Mouse (Mus musculus): ENCODE results near the gene Mmp28.

The Mmp28 gene

DNA sequence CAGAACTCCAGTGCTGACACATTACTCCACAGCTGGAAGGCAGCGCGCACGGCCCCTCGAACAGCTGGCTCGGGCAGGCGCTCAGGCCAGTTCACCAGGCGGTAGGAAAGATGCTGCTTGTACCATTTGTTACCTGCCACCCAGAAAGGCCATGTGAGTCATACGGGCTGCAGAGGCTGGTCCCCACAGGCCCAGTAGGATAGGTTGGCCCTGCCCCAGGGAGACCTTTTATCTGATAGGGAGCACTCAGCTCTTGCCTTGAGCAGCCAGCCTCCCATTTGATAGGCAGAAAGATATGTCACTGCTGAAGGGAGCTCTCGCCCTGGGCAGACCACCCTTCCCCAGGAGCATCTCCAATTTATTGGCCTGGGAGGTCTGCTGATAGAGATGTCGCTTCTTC is 15.3 kb downstream of the Mmp28 start:
- no peak for DNase-seq (ENCODE audit: low spot score)

DNA sequence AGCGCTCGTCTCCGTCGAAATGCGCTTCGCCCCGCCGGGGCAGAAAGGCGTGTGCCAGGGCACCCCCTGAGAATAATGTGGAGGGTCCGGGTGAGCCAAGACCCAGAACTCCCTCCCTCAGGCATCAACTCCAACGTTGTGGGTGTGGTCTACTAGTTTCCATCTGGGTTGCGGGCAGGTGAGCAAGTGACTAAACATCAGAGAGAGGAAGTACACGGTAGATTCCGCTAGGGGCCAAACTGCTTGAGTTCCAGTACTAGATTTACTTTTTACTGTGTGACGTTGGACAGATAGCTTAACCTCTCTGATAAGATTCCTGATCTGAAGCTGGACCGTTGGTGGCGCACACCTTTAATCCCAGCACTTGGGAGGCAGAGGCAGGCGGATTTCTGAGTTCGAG is 17.9 kb downstream of the Mmp28 start:
- no peak for DNase-seq (ENCODE audit: low spot score)

DNA sequence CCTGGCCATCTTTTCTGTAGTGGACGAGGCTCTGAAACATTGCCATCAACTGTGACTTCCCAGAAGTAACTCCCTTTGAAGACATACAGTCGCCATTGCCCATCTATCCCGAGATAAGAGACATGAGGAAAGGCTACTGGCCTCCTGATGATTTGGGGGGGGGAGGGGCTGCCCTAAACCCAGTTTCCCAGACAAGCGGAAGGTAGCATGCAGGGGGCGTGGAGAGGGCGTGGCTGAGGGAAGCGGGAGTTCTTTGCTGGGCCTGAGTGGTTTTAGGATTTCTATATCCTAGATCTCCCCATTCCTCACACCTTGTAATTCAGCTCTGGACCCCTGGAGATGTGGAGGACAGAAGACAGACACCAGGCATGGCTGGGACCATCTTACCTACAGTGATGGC is 19.0 kb downstream of the Mmp28 start:
- DNase-seq (ENCODE audit: low spot score), result no peak

DNA sequence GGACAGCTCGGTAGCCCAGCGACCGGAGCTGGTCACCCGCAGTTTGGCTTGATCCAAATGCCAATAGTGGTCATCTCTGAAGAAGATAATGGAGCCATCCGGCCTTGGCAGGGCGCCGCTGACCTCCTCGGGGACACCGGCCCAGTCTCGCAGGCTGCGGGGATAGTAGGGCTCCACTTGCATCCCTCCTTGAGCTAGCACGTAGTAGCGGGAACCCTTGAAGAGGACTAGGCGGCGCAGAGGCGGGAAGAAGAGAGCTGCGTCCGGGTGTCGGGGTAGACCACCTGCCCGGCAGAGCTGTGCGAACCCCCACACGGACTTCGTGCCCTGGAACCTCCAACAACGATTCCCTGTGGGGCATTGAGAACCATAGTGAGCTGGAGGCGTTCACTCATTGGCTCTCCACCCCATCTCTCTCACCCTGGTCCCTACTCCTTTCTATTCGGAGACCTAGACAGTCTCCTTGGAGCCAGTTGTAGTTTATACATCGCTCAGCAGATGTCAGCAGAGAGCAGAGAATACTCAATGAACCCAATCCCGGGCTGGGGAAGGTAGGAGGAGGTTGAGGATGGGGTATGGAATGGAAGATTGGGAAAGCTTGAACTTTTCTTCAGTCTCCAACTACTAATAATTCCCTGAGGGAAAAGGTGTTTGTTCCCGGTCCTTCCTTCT is 20.1 kb downstream of the Mmp28 start:
- DNase-seq (ENCODE audit: low spot score), result peak; percentile 57

DNA sequence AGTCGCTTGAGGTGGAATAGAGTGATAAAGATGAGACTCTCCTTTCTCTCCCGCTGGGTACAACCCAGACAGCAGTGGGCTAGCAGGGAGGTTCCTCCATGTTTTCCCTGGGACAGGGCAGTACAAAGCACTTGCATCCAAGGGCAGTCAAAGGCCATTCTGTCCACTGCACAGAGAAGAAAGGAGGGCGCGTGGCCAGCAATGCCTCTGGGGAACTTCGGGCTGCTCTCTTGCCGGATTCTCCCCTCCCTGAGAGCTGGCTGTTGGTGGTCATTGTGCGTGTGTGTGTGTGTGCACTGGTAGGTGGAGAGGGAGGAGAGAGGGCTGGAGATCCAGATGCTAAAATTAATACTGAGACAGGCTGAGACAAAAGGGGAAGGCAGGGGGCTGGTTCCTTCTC is 21.6 kb downstream of the Mmp28 start:
- DNase-seq (ENCODE audit: low spot score), result no peak

DNA sequence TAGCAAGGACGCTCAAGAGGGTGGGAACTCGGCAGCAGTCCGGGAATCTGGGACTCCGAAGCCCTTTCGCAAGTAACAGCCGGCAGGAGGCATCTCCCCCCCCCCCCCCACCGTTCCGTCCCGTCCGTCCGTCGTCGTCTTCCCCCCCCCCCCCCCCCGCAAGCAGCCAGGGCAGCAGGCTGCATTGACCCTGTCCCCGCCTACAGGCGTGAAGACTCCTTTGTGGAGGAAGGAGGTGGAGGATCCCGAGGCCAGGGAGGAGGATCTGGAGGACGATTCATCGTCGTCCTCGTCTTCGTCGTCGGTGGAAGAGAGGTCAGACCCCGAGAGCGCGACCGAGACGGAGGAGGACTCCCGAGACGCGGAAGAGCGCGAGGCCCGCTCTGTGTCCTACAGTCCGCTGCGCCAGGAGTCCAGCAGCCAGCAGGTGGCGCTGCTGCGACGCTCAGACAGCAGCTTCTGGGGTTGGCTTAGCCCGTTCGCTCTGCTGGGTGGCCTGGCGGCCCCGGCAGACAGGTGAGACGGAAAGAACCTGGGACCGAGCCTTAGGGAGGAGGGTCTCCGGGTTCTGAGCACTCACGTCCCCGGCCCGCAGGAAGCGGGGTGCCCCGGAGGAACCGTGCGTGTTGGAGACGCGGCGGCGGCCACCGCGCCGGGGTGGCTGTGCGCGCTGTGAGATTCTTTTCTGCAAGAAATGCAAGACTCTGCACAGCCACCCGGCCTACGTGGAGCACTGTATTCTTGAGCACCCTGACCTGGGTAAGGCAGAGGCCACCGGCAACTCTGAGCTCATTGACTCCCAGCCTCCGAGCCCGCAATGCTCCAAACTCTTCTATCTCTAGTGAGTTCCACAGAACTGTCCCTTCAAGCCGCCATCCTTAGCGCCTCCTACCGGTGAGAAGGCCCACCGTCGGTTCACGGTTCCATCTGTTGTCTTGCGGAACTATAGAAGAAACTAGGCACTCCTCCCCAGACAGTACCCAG is 22.5 kb downstream of the Mmp28 start:
- DNase-seq (ENCODE audit: low spot score), result peak; percentile 89

DNA sequence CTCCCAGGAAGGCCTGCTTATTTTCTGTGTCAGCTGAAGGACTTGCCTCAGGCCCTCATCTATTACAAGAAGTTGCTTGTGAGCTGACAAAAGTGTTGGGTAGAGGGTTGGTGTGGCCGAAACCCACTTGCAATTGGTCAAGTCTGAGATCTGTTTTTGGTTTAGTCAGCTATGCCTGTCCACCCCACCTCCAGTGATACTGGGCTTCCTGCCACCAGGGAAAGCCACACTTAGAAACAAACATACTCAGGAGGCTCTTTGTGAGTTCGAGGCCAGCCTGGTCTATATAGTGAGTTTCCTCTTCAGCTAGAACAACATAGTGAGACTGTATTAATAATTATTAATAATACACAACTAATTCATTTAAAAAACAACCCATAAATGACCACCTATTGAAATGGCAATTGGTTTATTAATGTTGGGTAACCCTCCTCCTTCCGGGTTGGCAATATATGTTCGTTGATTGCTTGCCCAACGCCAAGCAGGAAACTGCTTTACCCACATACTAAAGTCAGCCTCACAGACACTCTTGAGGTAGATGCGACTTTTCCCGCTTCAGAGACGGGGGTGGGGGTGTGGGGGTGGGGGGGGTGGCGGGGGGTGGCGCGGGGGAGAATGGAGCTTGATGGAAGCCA is 23.3 kb downstream of the Mmp28 start:
- DNase-seq (ENCODE audit: low spot score), result no peak

DNA sequence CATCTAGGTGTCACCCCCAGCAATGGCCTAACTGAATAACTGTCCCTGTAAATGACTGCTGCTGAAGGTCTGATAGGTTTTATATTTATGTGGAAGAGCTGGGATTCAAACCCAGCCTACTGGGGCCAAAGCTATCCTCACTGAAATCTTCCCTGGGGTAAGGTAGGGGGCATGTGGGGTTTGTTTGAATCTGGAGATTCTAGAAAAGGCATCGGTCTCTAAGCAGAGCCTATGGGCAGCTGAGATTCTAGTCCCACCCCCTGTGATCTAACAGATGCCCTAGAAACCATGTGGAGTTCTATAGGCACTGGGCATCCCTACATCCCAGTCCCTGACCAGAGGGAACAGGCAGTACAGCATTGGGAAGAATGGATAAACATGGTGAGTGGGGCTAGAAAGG is 25.5 kb downstream of the Mmp28 start, which contains the start of gene 1700020L24Rik:
TSS of gene 1700020L24Rik (plus strand) at position 301 of the 400 bp plus-strand sequence.
- no peak for DNase-seq (ENCODE audit: low spot score)

DNA sequence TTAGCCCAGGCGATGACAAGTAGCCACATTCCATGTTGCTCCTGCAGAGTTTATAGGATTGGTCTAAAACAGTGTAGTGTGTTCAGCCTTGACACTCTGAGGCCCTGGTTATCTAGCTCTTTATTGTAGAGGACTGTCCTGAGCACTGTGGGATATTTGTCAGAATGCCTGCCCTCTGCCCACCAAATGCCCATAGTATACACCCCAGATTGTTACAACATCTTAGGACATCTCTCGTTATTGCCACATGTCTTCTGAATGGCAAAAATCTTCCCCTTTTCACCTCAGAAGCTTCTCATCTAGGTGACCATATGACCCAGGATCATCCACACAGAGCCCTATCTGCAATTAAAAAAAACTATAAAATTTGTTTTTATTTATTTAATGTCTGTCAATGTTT is 30.3 kb downstream of the Mmp28 start:
- no peak for DNase-seq (ENCODE audit: low spot score)

DNA sequence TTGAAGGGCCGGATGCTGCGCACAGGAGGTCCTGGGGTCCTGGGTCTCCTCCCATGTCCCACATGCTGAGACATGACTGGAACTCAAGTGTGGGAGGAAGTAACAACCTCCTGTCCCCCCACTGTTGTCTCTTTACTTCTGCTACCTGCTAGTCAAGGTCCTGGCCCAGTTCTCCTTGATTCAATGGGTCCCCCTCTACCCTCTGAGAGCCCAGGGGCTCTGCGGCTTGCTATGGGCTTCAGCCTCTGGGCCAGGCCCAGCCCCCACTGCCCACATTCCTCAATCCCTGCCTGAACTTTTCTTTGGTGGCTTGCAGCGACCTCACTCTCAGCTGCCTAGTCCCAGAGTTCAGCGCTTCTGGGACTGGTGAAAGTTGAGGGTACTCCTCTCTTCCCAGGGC is 33.5 kb downstream of the Mmp28 start, which contains the start of gene Gas2l2:
TSS of gene Gas2l2 (minus strand) at position 101 of the 400 bp plus-strand sequence.
- no peak for DNase-seq (ENCODE audit: low spot score)

DNA sequence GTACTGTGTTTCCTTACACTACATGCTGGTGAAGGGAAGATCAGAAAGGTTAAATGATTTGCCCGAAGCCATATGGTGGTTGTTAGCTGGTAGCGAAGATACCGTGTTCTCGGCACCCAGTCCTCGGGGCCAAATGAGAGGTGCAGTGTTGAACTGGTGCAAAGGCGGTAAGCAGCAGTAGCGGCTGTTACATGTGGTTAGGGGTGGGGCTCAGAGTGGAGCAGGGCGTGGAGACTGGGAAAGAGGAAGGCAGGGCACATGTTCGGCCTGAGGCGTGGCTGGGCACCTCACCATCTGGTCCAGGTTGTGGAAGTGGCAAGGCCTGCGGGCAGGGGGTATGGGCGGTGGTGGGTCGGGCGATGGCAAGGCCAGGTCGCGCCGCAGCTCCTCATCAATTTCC is 35.9 kb downstream of the Mmp28 start:
- DNase-seq (ENCODE audit: low spot score), result no peak

DNA sequence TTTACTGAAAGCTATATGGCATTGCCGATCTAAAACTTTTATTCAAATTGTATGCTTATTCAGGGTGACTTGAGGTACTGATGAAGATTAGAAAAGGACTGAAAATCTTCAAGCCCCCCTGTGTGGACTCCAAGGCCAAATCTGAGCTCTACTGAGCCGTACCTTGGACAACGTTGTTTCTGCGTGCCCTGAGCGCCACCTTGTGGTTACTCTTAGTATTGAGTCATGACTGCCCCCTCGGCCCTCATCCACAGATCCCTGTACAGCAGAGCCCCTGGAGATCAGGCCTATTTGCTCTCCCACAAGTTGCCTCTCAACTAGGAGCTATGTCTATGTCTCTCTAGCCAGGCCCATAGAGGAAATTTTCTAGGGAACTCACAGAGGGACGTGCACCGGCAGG is 38.2 kb downstream of the Mmp28 start:
- DNase-seq (ENCODE audit: low spot score), result peak; percentile 60

DNA sequence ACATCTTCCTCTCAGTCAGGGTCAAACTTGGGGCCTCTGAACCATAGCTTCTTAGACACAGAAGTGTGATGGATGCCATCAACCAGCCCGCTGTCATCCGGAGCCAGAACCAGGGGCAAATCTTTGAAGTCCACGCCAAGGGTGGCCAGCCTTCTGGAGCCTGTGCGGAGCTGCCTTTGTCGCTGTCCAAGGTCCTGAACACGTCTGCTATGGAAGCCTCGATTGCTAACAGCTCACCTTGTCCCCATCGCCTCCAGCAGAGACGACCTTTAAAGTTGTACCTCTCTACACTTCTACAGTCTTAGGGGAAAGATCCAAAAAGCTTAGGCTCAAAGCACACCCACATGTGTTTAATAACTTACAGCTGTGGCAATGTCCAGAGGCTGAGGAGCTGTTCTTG is 41.6 kb downstream of the Mmp28 start:
- DNase-seq (ENCODE audit: low spot score), result peak; percentile 68

DNA sequence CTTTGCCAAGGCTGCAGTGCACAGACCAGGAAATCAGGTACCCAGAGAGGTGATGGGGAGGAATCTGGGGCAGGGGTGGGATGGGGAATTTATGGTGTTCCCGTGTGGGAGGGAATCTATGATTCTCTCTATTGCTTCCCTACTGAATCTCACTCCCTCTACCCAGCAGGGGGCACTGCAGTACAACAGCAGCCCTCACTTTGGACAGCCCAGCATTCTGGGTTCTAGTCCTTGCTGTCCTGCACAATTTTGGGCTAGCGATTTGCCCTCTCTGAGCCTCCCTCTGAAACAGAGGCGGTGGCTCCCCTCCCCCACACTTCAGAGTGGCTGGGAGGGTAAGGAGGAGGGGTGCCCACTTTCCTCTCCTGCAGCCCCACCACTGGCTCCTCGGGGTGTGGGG is 42.5 kb downstream of the Mmp28 start:
- DNase-seq (ENCODE audit: low spot score), result no peak

DNA sequence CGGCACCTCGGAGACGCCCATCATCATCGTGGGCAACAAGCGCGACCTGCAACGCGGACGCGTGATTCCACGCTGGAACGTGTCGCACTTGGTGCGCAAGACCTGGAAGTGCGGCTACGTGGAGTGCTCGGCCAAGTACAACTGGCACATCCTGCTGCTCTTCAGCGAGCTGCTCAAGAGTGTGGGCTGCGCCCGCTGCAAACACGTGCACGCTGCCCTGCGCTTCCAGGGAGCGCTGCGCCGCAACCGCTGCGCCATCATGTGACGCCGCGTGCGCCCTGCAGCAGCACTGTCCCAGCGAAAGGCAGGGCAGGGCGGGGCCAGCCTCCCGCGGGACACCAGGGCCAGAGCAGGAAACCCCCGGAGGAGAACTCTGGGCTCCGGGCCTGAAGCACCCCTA is 44.3 kb downstream of the Mmp28 start:
- DNase-seq (ENCODE audit: low spot score), result no peak

DNA sequence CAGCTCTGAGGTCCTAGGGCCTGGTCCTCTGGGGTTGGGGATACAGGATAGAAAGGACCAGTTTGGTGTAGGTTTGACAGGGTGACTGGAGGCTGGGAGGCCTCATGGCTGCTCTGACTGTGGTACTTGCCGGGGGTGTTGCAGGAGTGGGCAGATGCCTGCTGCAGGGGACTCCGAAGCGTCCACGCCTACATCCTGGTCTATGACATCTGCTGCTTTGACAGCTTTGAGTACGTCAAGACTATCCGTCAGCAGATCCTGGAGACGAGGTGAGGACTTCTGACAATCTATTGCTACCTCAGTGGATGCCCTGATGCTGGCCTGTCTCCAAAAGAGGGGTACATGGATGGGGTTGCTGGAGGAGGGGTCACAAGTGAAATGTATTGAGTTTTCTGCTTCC is 45.2 kb downstream of the Mmp28 start:
- DNase-seq (ENCODE audit: low spot score), result no peak

DNA sequence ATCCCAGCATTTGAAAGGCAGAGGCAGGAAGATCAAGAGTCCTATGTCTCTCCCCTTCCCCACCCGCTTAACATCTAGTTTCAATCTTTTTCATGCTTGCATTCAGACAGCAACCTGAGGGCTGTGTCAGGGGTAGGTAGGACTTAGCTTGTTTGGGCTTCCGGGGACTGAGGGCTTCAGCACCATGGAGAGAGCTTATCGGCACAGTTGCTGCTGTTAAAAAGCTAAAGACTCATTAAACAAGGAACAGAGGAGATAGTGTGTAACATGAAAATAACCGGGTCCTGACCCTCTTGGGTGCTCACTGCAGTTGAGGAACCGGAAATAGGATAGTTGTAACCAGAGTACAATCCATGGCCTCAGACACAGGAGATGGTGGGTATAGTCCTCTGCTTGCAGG is 45.8 kb downstream of the Mmp28 start:
- DNase-seq (ENCODE audit: low spot score), result peak; percentile 47

DNA sequence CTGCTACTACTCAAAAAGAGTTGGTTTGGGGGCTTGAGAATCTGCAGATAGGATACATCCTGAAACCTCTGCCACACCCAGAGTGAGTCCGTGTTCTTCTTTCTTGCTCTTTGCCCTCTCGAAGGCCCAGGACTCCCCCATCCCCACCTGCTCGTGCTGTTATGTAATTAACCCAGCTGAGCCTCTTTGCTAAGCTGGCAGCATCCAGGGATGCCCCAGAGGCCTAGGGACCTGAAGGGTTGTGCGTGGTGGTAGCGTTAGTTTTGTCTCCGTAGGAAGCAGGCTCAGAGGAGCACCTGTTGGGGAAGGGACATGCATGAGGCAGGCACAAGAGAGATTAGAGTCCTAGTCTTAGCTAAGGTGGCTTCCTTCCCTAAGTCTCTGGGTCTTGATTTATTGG is 52.4 kb downstream of the Mmp28 start:
- no peak for DNase-seq (ENCODE audit: low spot score)

DNA sequence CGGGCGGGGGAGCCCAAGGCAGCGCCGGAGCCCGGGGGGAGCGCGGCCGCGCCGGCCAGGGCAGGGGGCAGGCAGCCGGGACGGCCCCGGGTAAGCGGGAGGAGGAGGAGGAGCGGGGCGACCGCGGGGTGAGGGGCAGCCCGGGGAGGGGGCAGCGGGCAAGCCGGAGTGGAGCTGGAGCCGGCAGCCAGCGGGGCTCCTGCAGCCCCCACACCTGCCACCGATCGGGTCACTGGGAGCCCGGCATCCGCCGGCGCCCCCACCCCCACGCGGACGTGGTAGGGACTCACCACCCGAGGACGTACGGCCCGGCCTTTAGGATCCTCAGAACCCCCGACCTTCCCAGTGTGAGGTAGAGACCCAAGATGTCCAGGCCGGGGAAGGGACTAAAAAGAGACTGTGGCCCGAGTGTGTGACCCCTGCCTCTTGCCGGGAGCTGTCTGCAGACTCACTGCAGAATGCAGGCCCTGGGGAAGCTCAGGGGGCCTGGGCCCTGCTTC is 53.0 kb downstream of the Mmp28 start:
- DNase-seq (ENCODE audit: low spot score), result no peak

DNA sequence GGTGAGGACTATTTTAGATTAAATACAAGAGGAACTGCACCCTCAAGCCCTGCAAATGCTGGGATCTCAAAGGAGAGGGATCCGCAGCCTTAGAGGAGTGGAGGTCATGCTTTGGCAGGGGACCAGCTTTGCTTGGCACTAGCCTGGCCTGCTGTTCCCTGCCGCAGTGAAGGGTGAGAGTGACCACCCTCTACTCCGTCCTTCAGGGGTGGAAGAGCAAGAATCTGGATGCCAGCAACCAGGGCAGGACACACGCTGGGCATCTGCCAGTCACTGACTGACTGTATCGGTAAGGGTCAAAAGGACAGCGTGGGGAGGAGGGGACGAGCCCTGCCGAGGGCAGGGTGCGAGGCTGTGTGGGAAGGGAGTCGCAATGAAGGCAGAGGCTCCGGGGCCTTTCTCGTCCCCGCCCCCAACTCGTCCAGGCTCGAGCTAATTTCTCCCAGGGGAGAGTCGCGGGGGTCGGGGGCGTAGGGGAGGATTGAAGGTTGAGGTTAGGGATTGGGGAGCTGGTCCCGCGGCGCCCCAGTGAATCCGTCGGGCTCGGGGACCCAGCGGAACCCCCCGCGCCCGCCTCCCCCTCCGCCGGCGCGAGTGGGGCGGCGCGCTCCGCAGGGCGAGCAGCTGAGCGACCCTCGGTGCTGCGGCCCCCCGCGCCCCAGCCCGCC is 53.6 kb downstream of the Mmp28 start, which contains the start of gene Rasl10b:
TSS of gene Rasl10b (plus strand) at position 51 of the 668 bp plus-strand sequence.
- DNase-seq (ENCODE audit: low spot score), result no peak

DNA sequence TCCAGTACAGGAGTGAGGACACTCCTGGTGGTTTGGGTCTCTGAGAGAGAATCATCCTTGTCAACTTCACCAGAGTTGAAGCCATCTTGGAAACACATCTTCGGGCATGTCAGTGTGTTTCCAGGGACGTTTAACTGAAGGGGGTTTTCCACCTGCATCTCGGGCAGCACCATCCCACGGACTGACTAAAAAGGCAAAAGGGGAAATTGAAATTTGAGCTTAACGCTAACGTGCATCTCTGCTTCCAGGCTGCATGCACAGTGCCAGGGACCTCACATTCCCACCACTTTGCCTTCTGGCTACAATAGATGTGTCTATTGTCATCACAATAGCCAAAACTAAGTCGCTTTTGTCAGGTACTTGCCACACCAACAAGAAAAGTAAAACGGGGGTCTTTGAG is 54.6 kb downstream of the Mmp28 start:
- no peak for DNase-seq (ENCODE audit: low spot score)

DNA sequence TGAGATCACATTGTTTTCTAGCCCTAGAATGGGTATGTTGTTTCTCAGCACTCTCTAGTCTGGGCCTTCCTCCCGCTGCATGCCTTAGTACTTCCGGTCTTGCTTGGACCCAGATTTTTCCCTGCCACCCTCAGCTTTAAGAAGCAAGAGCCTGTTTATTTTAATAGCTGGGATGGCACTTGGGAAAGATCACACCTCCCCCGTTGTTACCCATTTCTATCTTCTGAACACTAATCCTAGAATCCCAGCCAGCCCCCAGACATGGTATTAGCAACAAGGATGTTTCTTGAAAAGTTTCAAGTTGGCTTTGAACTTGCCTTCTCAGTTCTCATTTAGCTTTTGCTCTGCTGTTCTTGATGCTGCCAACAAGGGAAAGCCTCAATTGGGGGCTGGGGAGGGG is 56.5 kb downstream of the Mmp28 start:
- no peak for DNase-seq (ENCODE audit: low spot score)
